In the genomic region with DNA sequence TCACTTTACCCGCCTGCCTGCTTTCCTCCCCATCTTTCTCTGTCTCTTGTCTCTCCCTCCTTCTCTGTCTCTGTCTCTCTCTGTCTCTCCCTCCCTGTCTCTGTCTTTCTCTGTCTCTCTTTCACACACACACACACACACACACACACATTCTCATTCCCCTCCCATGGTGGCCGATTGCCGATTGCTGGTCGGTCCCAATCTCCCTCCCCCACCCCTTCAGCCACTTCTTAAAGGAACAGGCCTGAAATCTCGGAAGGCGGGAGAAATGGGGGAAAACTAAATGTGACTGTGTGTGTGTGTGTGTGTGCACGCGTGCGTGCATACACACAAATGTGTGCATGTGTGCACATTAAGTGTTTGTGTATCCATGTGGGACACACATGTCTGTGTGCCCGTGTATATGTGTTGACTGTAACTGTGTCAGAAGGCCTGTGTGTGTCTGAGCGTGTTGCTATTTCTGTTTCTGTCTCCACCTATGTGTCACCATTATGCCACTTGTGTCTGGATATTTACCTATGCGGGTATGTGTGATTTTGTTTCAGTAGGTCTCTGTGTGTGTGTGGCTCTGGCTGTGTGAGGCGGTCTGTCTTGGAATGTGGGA, we compare ENCODE assay signal across 8 mouse cellular contexts. TPM values are rescaled to one million over a fixed set of nuclear protein-coding genes. Genes with fewer than 3 reads are reported as not detected.
DNase-seq lines count a peak whose midpoint lies in the region; ATAC-seq and TF ChIP-seq lines count a peak whose summit lies in the region.

No protein-coding gene starts in this region.

- peak overlapping the region; percentile 51 for H3K4me2 ChIP-seq in forebrain, embryonic 11.5 days (ENCODE audit: low read depth, low read length, severe bottlenecking)
- H3K4me2 ChIP-seq in limb, embryonic 14.5 days (replicated peaks; ENCODE audit: low read depth, low read length, severe bottlenecking), result peak overlapping the region; percentile 50
- H3K4me2 ChIP-seq in liver, embryonic 12.5 days, result no peak overlapping the region

- no peak for TF ChIP-seq POLR2A in limb, embryonic 14.5 days (IDR thresholded peaks at IDR 0.05; ENCODE audit: borderline replicate concordance, extremely low read depth, insufficient read depth, insufficient read length)

- ATAC-seq in forebrain, embryonic 11.5 days (replicated peaks; ENCODE audit: low FRiP score), result peak; percentile 60
- peak; percentile 56; the same call in 1 of the 2 replicates for ATAC-seq in limb, embryonic 14.5 days (ENCODE audit: low FRiP score, low read depth)
- ATAC-seq in liver, embryonic 12.5 days, result no peak

- peak overlapping the region; percentile 41 for H3K9ac ChIP-seq in forebrain, embryonic 11.5 days (ENCODE audit: low read length)
- H3K9ac ChIP-seq in limb, embryonic 14.5 days (ENCODE audit: low read depth, low read length, severe bottlenecking), result no peak overlapping the region; the same call in 1 of the 2 replicates
- H3K9ac ChIP-seq in liver, embryonic 12.5 days, result no peak overlapping the region

- H3K27ac ChIP-seq in forebrain, embryonic 11.5 days (ENCODE audit: low read depth, low read length), result peak overlapping the region; percentile 37; the same call in 1 of the 2 replicates
- H3K27ac ChIP-seq in limb, embryonic 14.5 days (replicated peaks; ENCODE audit: low read depth, low read length), result 0 out of 2 replicates have a peak overlapping the region, but pooled peaks have one; percentile 38
- no peak overlapping the region for H3K27ac ChIP-seq in liver, embryonic 12.5 days

- peaks cover 12% of the 10 kb centered on the region for H3K4me1 ChIP-seq in forebrain, embryonic 11.5 days (replicated peaks; ENCODE audit: control insufficient read depth, insufficient read depth, low read length)
- peaks cover 6% of the 10 kb centered on the region; the same call in 1 of the 2 replicates for H3K4me1 ChIP-seq in limb, embryonic 14.5 days (ENCODE audit: control insufficient read depth, insufficient read depth, low read length)
- peaks cover 9% of the 10 kb centered on the region; the same call in 1 of the 2 replicates for H3K4me1 ChIP-seq in liver, embryonic 12.5 days

- no peaks in the 10 kb centered on the region for H3K36me3 ChIP-seq in forebrain, embryonic 11.5 days (ENCODE audit: control insufficient read depth, insufficient read depth, low read length)
- H3K36me3 ChIP-seq in limb, embryonic 14.5 days (ENCODE audit: control insufficient read depth, insufficient read depth, low read length), result peaks cover 14% of the 10 kb centered on the region; the same call in 1 of the 2 replicates
- peaks cover 25% of the 10 kb centered on the region for H3K36me3 ChIP-seq in liver, embryonic 12.5 days

- 26% methylated on average over 13 of the region's 13 CpGs for WGBS in forebrain, embryonic 11.5 days
- WGBS in limb, embryonic 14.5 days, result 28% methylated on average over 13 of the region's 13 CpGs
- 41% methylated on average over 13 of the region's 13 CpGs for WGBS in liver, embryonic 12.5 days (ENCODE audit: insufficient replicate concordance)

- no peaks in the 10 kb centered on the region for H3K9me3 ChIP-seq in forebrain, embryonic 11.5 days (ENCODE audit: control insufficient read depth, low read length)
- H3K9me3 ChIP-seq in limb, embryonic 14.5 days (ENCODE audit: control insufficient read depth, low read length), result no peaks in the 10 kb centered on the region
- no peaks in the 10 kb centered on the region for H3K9me3 ChIP-seq in liver, embryonic 12.5 days (replicated peaks)

- H3K4me3 ChIP-seq in forebrain, embryonic 11.5 days (ENCODE audit: low read depth, low read length), result peak overlapping the region; percentile 38
- H3K4me3 ChIP-seq in limb, embryonic 14.5 days (replicated peaks; ENCODE audit: low read length), result peak overlapping the region; percentile 42
- no peak overlapping the region for H3K4me3 ChIP-seq in liver, embryonic 12.5 days

- peak; percentile 14 for DNase-seq in gastrocnemius, postnatal 10 days
- DNase-seq in gastrocnemius, adult 18-20 months (ENCODE audit: low spot score), result no peak
- DNase-seq in Muller cell, postnatal 12 days (ENCODE audit: inconsistent ontology term), result peak; percentile 52
- peak; percentile 68 for DNase-seq in forebrain, embryonic 11.5 days (ENCODE audit: low spot score)
- peak; percentile 22 for DNase-seq in limb, embryonic 14.5 days (ENCODE audit: low spot score)
- no peak for DNase-seq in yolk sac, embryonic 10.5 days (ENCODE audit: low spot score)
- no peak for DNase-seq in layer of hippocampus, adult 18-20 months (ENCODE audit: low spot score in 2 of 2)

- no peaks in the 10 kb centered on the region; the same call in 1 of the 2 replicates for H3K27me3 ChIP-seq in forebrain, embryonic 11.5 days (ENCODE audit: control insufficient read depth, insufficient read depth, low read length)
- H3K27me3 ChIP-seq in limb, embryonic 14.5 days (ENCODE audit: control insufficient read depth, insufficient read depth, low read length), result no peaks in the 10 kb centered on the region
- H3K27me3 ChIP-seq in liver, embryonic 12.5 days (replicated peaks), result peaks cover 78% of the 10 kb centered on the region

RNA-seq across cellular contexts. Expression of a gene that starts 1.6 kb away (rescaled TPM):
- total RNA-seq in gastrocnemius, postnatal 10 days (2021), result 1 to 10 TPM; 1.4 to 1.6 TPM
- under 1 TPM; 0.07 to 0.14 TPM for total RNA-seq in gastrocnemius, adult 18-20 months (2021)
- 28.1 and 32.1 TPM in 2 replicates for polyA plus RNA-seq in forebrain, embryonic 11.5 days (2014; fragmentation: Nextera tagmentation; extraction: Ambion mirVana)
- polyA plus RNA-seq in limb, embryonic 14.5 days (2012; rRNA removed), result 10.3 and 15.6 TPM in 2 replicates
- 18.2 and 24.4 TPM in 2 replicates for polyA plus RNA-seq in limb, embryonic 14.5 days (2014; fragmentation: Nextera tagmentation; extraction: Ambion mirVana)
- 100 to 1,000 TPM; 168 to 183 TPM for total RNA-seq in layer of hippocampus, adult 18-20 months (2021)
- polyA plus RNA-seq in liver, embryonic 12.5 days (2016; fragmentation: Nextera tagmentation; extraction: Ambion mirVana), result 0.08 and 0.20 TPM in 2 replicates

RNA-seq across cellular contexts. Expression of a gene that starts 26.7 kb away (rescaled TPM):
- total RNA-seq in gastrocnemius, postnatal 10 days (2021), result 10 to 100 TPM; 25.6 to 28.8 TPM
- 10 to 100 TPM; 15.8 to 16.1 TPM for total RNA-seq in gastrocnemius, adult 18-20 months (2021)
- 46.5 and 47.6 TPM in 2 replicates for polyA plus RNA-seq in forebrain, embryonic 11.5 days (2014; fragmentation: Nextera tagmentation; extraction: Ambion mirVana)
- 122 and 193 TPM in 2 replicates for polyA plus RNA-seq in limb, embryonic 14.5 days (2012; rRNA removed)
- 41.7 and 55.7 TPM in 2 replicates for polyA plus RNA-seq in limb, embryonic 14.5 days (2014; fragmentation: Nextera tagmentation; extraction: Ambion mirVana)
- 10 to 100 TPM; 21.6 to 27.6 TPM for total RNA-seq in layer of hippocampus, adult 18-20 months (2021)
- polyA plus RNA-seq in liver, embryonic 12.5 days (2016; fragmentation: Nextera tagmentation; extraction: Ambion mirVana), result 24.8 and 28.5 TPM in 2 replicates

RNA-seq across cellular contexts. Expression of a gene that starts 31.7 kb away (rescaled TPM):
- not detected for total RNA-seq in gastrocnemius, postnatal 10 days (2021)
- total RNA-seq in gastrocnemius, adult 18-20 months (2021), result not detected
- polyA plus RNA-seq in forebrain, embryonic 11.5 days (2014; fragmentation: Nextera tagmentation; extraction: Ambion mirVana), result not detected in 2 replicates
- polyA plus RNA-seq in limb, embryonic 14.5 days (2012; rRNA removed), result not detected in 2 replicates
- not detected in 2 replicates for polyA plus RNA-seq in limb, embryonic 14.5 days (2014; fragmentation: Nextera tagmentation; extraction: Ambion mirVana)
- total RNA-seq in layer of hippocampus, adult 18-20 months (2021), result not detected
- not detected in 2 replicates for polyA plus RNA-seq in liver, embryonic 12.5 days (2016; fragmentation: Nextera tagmentation; extraction: Ambion mirVana)

RNA-seq across cellular contexts. Expression of a gene that starts 32.5 kb away (rescaled TPM):
- total RNA-seq in gastrocnemius, postnatal 10 days (2021), result 1 to 10 TPM; 5.5 to 7.9 TPM
- total RNA-seq in gastrocnemius, adult 18-20 months (2021), result 1 to 10 TPM; 1.1 to 1.6 TPM
- 1.7 and 1.9 TPM in 2 replicates for polyA plus RNA-seq in forebrain, embryonic 11.5 days (2014; fragmentation: Nextera tagmentation; extraction: Ambion mirVana)
- 14.0 and 14.9 TPM in 2 replicates for polyA plus RNA-seq in limb, embryonic 14.5 days (2012; rRNA removed)
- polyA plus RNA-seq in limb, embryonic 14.5 days (2014; fragmentation: Nextera tagmentation; extraction: Ambion mirVana), result 14.9 and 15.1 TPM in 2 replicates
- under 1 TPM; 0.74 to 0.79 TPM for total RNA-seq in layer of hippocampus, adult 18-20 months (2021)
- polyA plus RNA-seq in liver, embryonic 12.5 days (2016; fragmentation: Nextera tagmentation; extraction: Ambion mirVana), result 11.9 and 12.2 TPM in 2 replicates

RNA-seq across cellular contexts. Expression of a gene that starts 36.7 kb away (rescaled TPM):
- total RNA-seq in gastrocnemius, postnatal 10 days (2021), result under 1 TPM in 1 of 2 experiments, not detected in 1; 0.50 TPM
- not detected for total RNA-seq in gastrocnemius, adult 18-20 months (2021)
- polyA plus RNA-seq in forebrain, embryonic 11.5 days (2014; fragmentation: Nextera tagmentation; extraction: Ambion mirVana), result not detected in 2 replicates
- polyA plus RNA-seq in limb, embryonic 14.5 days (2012; rRNA removed), result 0.15 TPM in 1 of 2 replicates, not detected in the other
- not detected in 2 replicates for polyA plus RNA-seq in limb, embryonic 14.5 days (2014; fragmentation: Nextera tagmentation; extraction: Ambion mirVana)
- total RNA-seq in layer of hippocampus, adult 18-20 months (2021), result not detected
- polyA plus RNA-seq in liver, embryonic 12.5 days (2016; fragmentation: Nextera tagmentation; extraction: Ambion mirVana), result not detected in 2 replicates

Comparison
In these comparisons a context has a peak if more than half of its experiments do, and no peak if none do; other contexts are left out.
1. DNase-seq: peak in gastrocnemius, postnatal 10 days (single experiment), Muller cell, postnatal 12 days (single experiment), forebrain, embryonic 11.5 days (single experiment) and limb, embryonic 14.5 days (single experiment); none in gastrocnemius, adult 18-20 months (single experiment), yolk sac, embryonic 10.5 days (single experiment) and layer of hippocampus, adult 18-20 months (0 of 2).
2. RNA of a gene that starts 1.6 kb away (total RNA-seq): 168 to 183 TPM in layer of hippocampus, adult 18-20 months; 1.4 to 1.6 TPM in gastrocnemius, postnatal 10 days and 0.07 to 0.14 TPM in gastrocnemius, adult 18-20 months; every median in the first group is over 10 times any median in the second.